Mouse (Mus musculus): ENCODE data around the gene Kdm5d. TPM values are rescaled to one million over a fixed set of nuclear protein-coding genes. Genes with fewer than 3 reads are reported as not detected.

Gene Kdm5d
- polyA plus RNA-seq (2021), result 0.01 TPM

DNA sequence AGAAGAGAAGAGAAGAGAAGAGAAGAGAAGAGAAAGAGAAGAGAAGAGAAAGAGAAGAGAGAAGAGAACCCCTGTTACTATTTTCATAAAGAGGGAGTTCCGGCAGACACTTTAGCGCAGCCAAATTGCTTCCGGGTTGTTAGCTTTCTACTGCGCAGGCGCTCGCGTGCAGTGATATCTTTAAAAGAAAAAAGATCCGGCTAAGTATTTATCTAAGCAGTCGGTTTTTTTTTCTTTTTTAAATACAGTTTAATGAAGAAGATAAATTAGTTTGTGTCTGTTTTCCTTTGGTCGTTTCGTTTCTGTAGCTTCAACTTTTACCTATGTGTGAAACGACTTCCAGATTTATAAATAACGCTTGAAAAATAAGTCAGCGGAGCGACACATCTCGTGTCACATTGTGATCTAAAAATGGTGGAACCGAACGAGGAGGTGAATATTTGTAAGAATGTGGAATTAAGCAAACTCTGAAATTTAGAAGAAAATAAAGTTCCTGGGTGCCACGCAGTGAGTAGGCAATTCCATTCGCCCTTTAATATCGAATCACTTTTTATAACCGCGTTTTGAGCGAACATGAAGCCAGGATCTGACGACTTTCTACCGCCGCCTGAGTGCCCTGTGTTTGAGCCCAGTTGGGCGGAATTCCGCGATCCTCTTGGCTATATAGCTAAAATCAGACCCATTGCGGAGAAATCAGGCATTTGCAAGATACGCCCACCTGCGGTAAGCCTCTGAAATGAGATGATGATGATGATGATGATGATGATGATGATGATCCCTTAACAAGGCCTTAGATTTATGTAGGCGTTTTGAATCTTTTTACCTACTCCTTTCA is at the start of gene Kdm5d:
Kdm5d (plus strand) TSS at position 396 of the 835 bp plus-strand sequence.
- no peak for DNase-seq (ENCODE audit: low read depth, low spot score)
- POLR2A ChIA-PET, result no interaction called here
- no peak for TF ChIP-seq CTCF (IDR thresholded peaks at IDR 0.05)
- no peaks in the 10 kb centered on the region for H3K27me3 ChIP-seq
- ATAC-seq, result no peak
- CTCF ChIA-PET, result no interaction called here
- in situ Hi-C loops (cut with MboI; ENCODE audit: low pct_unique_long_range_greater_than_20kb), result no loop called here

DNA sequence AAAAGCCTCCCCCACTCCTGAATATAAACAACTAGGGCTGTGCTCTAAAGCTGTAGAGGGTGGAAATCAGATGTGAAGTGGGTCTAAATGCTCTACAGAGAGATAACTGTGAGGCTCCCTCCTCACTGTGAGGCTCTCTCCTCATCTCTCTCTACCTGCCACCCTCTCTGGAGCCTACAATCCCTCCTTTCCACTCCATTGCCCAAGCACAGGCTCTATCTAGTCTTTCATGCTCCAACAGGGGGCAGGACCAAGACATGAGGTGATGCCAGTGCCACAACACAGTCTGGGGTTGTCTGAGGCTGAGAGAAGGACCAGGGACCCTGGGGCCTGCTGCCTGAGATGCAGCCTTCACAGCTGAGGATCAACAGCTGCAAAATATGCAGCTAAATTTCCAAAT is 25.2 kb upstream of the Kdm5d start:
- ATAC-seq, result no peak
- POLR2A ChIA-PET, result no interaction called here

DNA sequence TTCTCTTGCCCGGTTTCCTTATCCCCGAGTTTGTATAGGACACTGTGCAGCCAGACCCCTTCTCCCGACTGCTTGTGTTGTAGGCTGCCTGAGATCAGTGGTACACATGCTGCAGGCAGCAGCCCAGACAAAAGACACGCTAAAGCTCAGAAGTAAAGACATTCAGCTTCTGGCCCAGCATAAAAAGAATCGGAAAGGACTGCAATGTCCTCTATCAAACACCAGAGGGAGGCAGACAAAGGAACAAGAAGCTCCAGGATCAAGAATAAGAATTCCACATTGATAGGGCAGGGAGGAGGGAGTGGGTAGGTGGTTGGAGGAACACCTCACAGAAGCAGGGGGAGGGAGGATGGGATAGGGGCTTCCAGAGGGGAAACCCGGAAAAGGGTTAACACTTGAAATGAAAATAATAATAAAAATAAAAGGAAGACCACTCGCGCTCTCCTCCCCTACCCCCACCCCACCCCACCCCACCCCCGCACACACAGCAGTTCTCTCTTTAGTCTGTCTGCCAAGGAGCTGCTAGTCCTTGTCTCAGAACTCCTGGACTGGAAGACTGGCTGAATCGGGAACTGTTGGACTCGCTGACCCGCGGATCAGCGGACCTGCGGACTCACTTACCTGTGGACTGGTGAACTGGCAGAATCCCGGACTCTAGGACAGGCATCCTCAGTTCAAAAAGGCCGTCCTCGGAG is 24.6 kb upstream of the Kdm5d start:
- ChIA-PET POLR2A (no interaction called here), CTCF (no interaction called here)
- no peak for ATAC-seq
- no peak for TF ChIP-seq CTCF (IDR thresholded peaks at IDR 0.05)
- no peaks in the 10 kb centered on the region for H3K27me3 ChIP-seq
- no peak for DNase-seq (ENCODE audit: low read depth, low spot score)
- in situ Hi-C loops (cut with MboI; ENCODE audit: low pct_unique_long_range_greater_than_20kb), result no loop called here

More for the DNA sequence above, 25.2 kb upstream of the Kdm5d start:
- TF ChIP-seq CTCF (IDR thresholded peaks at IDR 0.05), result no peak
- in situ Hi-C loops (cut with MboI; ENCODE audit: low pct_unique_long_range_greater_than_20kb), result no loop called here
- CTCF ChIA-PET, result no interaction called here
- H3K27me3 ChIP-seq, result no peaks in the 10 kb centered on the region
- DNase-seq (ENCODE audit: low read depth, low spot score), result no peak

Other genes with a start within 250 kb of the Kdm5d start
- not detected for gene Zfy1, start 100.4 kb upstream of the Kdm5d start, polyA plus RNA-seq (2021)
- not detected for gene Uba1y, start 79.1 kb upstream of the Kdm5d start, polyA plus RNA-seq (2021)
- gene Eif2s3y, start 112.8 kb downstream of the Kdm5d start, polyA plus RNA-seq (2021), result not detected

Data from Patski (cell line).